Mouse (Mus musculus) thymus, adult 2 months (tissue): ENCODE measurements at regions not wholly inside any gene's neighbourhood (a gene's known extent, or its start where the extent isn't known, plus 50 kb on each side); places are given as distances from the start of the nearest gene placed in this dataset.

Experiments used
- DNase-seq: peaks from one replicate; pipeline ENCODE4 v3.0.0; 2021
- H3K27ac ChIP-seq: fragments of 200-500 bp; 2 replicates; pipeline ENCODE4 v1.5.1; 2012; ENCODE audit warnings: low read length, control low read depth; ENCODE audit not compliant: control insufficient read depth, insufficient read depth
- H3K27me3 ChIP-seq: fragments of 200-500 bp; 2 replicates; pipeline ENCODE4 v1.6.1; 2012; ENCODE audit warnings: mild to moderate bottlenecking, low read length, moderate library complexity, mixed read lengths; ENCODE audit not compliant: control insufficient read depth, insufficient read depth
- H3K36me3 ChIP-seq: fragments of 200-500 bp; 2 replicates; pipeline ENCODE4 v1.6.1; 2012; ENCODE audit warnings: mild to moderate bottlenecking, low read length, moderate library complexity; ENCODE audit not compliant: control insufficient read depth, insufficient read depth
- H3K4me1 ChIP-seq: fragments of 200-500 bp; replicated peaks from 2 replicates; pipeline ENCODE4 v1.6.1; 2012; ENCODE audit warnings: low read length; ENCODE audit not compliant: control insufficient read depth, insufficient read depth
- H3K4me3 ChIP-seq: fragments of 200-500 bp; 2 replicates; pipeline ENCODE4 v1.5.1; 2012; ENCODE audit warnings: mild to moderate bottlenecking, low read length, control low read depth, moderate library complexity; ENCODE audit not compliant: control insufficient read depth, insufficient read depth
- CTCF ChIP-seq: fragments of 200-500 bp; IDR thresholded peaks from 2 replicates; pipeline ENCODE4 v1.5.1; 2012; ENCODE audit warnings: mild to moderate bottlenecking, control low read depth, low read length, moderate library complexity, borderline replicate concordance; ENCODE audit not compliant: control insufficient read depth, poor library complexity, insufficient read depth; ENCODE audit errors: extremely low read depth
- POLR2A ChIP-seq: fragments of 200-500 bp; IDR thresholded peaks from 2 replicates; pipeline ENCODE4 v1.6.1; 2012; ENCODE audit warnings: mild to moderate bottlenecking, low read length, control low read depth, moderate library complexity; ENCODE audit not compliant: control insufficient read depth, poor library complexity, insufficient read depth; ENCODE audit errors: extremely low read depth
- WGBS: fragments of 180-500 bp; shearing (Covaris S2); methylation state at CpG from one replicate; pipeline ENCODE4 v1.1.7; 2018; 5-methylcytosine and 5-hydroxymethylcytosine counted together

DNA sequence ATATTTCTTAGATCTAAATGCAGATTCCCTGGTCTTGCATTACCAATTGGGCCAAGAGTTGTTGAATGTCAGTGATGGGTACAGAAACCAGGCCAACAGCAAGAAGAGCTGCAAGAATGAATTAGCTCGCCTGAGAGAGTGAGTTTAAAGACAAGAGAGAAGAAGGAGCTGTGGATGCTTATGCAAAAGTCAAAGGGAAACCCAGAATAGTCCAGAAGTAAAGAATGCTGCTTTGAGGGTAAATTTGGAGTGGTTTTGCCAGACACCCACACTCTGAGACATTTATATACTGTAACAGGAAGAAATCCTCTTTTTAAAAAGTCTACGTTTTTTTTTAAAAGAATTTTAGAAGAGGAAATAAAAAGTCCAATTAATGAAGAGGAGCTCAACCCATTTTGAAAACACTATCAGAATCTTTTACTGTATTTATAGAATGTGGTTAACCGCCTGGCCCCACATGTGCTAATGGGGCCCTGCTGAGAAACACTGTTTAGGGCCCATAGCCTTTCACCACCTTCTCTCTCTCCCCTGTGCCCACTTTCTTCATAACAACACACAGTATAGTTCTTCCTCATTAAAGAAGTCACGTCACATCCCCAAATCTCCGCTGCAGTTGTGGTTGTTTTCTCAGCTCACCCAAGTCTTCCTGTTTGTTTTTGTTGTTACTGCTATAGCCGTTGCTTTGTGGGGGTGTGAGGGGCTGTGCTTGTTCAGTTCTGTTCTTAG is 158.0 kb upstream of the Cited2 start:
- no peak overlapping the region for H3K4me3 ChIP-seq
- DNase-seq: no peak
- no peak for TF ChIP-seq CTCF
- TF ChIP-seq POLR2A: no peak

DNA sequence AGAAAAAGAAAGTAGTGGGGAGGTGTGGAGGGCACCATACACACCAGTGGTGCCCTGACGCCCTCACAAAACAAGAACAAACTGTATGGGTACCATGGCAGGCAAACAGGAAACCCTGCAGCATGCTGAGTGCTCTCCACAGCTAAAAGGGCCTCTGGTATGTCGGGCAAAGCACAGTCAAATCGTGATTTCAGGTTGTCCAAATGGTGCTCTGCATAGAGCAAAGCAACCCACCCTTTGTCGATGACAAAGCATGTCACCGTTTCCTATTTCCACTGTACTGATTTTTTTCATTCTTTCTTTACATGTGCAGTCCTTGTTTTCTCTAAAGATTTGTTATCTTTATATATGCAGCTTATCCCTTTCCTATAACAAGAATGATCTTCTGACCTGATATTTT is 156.0 kb upstream of the Cited2 start:
- Histone ChIP-seq H3K36me3 (no peaks in the 10 kb centered on the region), H3K4me1 (no peaks in the 10 kb centered on the region; the same call in 1 of the 2 replicates), H3K27ac (no peak overlapping the region), H3K4me3 (no peak overlapping the region), H3K27me3 (no peaks in the 10 kb centered on the region)
- TF ChIP-seq CTCF: no peak
- no peak for TF ChIP-seq POLR2A
- WGBS: 24% methylated on average over 5 of the region's 5 CpGs
- DNase-seq: no peak

More for the DNA sequence above, 158.0 kb upstream of the Cited2 start:
- Histone ChIP-seq H3K4me1 (no peaks in the 10 kb centered on the region; the same call in 1 of the 2 replicates), H3K36me3 (no peaks in the 10 kb centered on the region), H3K27me3 (no peaks in the 10 kb centered on the region), H3K27ac (no peak overlapping the region)
- 27% methylated on average over 6 of the region's 6 CpGs for WGBS

DNA sequence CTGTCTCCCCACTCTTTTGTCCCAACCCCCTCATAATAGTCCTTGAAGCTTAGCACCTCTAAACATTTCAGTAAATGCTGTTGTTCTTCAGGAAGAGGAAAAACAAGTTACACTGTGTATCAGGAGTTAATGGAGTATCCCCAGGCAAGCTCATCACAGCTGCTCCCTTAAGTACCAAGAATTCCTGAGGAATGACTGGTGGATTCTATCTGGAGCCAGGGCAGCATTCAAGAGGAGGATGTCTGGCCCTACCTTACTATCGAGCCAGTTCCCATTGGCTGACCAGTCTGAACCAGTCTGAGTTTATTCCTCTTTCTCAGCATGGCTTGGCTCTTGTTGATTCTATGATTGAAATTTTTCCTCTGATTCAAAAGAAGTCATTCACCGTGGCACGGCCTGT is 155.4 kb upstream of the Cited2 start:
- Histone ChIP-seq H3K27me3 (no peaks in the 10 kb centered on the region), H3K4me1 (no peaks in the 10 kb centered on the region; the same call in 1 of the 2 replicates), H3K27ac (no peak overlapping the region), H3K36me3 (no peaks in the 10 kb centered on the region), H3K4me3 (no peak overlapping the region)
- 82% methylated on average over 3 of the region's 3 CpGs for WGBS
- no peak for TF ChIP-seq CTCF
- TF ChIP-seq POLR2A: no peak
- no peak for DNase-seq

DNA sequence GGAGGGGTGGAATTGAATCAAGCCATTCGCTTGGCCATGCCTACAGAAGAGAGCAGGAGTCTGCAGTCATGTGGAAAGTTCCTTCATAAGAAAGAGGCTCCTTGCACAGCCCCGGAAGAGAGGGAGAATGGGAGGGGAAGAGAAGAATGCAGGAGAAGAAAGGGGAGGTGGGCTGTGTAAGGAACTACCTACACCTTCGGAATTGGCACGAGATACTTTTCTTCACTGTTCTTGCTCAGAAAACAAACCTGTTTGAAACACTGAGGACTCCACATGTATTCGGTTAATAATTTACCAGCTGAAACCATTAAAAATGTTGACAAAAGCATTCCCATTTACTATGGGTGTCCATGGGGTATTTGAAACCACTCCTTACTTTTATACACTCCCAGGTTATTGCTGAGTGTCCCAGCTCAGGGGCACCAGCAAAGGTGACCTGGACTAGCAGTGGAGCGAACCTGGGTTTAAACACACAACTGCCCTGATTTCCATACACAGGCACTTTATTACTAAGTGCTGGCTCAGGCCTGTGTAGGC is 153.4 kb upstream of the Cited2 start:
- no peak for DNase-seq
- 91% methylated on average over 6 of the region's 6 CpGs for WGBS
- no peak for TF ChIP-seq POLR2A
- no peak for TF ChIP-seq CTCF
- no peak overlapping the region for H3K27ac ChIP-seq
- no peak overlapping the region for H3K4me3 ChIP-seq
- H3K4me1 ChIP-seq: no peaks in the 10 kb centered on the region; the same call in 1 of the 2 replicates
- no peaks in the 10 kb centered on the region for H3K36me3 ChIP-seq
- no peaks in the 10 kb centered on the region for H3K27me3 ChIP-seq

DNA sequence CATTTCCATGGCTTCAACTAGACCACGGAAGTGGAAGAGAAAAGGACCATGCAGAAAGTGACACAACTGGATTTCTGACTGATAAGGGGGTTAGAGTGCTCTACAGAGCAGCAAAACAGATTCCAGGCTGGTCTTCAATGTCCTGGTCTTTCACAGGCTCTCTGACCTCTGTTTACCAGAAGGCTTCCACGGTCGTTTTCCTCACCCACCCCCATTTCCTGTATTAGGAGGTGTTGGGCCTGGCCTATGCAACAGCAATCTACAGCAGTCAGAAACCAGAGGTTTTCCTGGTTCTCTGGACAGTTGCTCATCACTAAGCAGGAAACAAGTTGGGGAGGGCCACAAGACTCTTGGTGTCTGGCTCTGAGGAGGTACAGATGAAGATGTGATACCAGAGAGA is 148.1 kb upstream of the Cited2 start:
- Histone ChIP-seq H3K4me1 (no peaks in the 10 kb centered on the region; the same call in 1 of the 2 replicates), H3K27me3 (no peaks in the 10 kb centered on the region), H3K27ac (no peak overlapping the region), H3K4me3 (no peak overlapping the region), H3K36me3 (no peaks in the 10 kb centered on the region)
- no peak for DNase-seq
- TF ChIP-seq POLR2A (no peak), CTCF (no peak)
- 19% methylated on average over 3 of the region's 3 CpGs for WGBS

DNA sequence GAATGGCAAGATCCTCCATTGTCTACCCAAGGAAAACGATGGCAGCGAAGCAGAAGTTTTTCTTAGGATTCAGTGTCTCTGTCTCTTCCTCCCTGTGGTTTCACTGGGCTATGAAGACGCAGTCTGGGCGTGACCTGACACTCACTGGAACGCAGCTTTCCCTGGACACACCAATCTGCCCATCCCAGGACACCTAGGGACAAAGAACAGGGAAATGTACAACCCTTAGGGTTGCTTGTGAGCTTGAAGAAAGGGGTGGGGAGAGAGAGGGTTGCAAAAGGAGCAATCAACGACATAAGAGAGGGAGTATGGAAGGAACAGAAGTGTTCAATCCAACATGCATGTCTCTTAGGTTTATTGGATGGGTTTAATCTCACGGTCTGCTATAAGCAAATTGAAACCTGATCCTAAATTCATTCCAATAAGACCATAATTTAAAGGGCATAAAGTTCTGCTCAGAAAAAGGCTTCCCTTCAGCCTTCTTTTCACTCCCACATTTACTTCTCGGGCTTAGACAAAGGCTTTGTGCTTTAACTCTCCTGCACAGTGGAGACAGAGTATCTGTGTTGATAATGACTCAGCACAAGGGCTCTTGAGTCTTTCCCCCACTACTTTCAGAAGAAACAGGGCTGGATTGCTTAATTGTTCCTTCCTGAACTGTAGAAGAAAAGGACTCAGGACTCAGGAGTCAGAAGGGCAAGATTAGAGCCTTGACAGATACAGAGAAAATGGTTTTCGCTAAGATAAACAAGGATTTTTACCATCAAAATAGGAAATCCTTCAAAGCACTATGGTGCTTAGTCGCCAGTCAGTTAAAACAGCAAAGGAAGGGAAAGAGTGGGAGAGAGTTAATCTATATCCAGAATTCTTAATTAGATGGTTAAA is 147.3 kb upstream of the Cited2 start:
- no peaks in the 10 kb centered on the region for H3K36me3 ChIP-seq
- 57% methylated on average over 10 of the region's 10 CpGs for WGBS
- no peak for DNase-seq
- H3K27me3 ChIP-seq: no peaks in the 10 kb centered on the region
- H3K27ac ChIP-seq: no peak overlapping the region
- H3K4me1 ChIP-seq: no peaks in the 10 kb centered on the region; the same call in 1 of the 2 replicates
- no peak overlapping the region for H3K4me3 ChIP-seq
- TF ChIP-seq POLR2A (no peak), CTCF (no peak)
